Mouse (Mus musculus): Measurements from ENCODE around the gene Arhgef3. TPM values are rescaled to one million over a fixed set of nuclear protein-coding genes. Genes with fewer than 3 reads are reported as not detected.

The Arhgef3 gene
- polyA plus RNA-seq, 1 experiment from 2014 or later: 1.6 TPM

DNA sequence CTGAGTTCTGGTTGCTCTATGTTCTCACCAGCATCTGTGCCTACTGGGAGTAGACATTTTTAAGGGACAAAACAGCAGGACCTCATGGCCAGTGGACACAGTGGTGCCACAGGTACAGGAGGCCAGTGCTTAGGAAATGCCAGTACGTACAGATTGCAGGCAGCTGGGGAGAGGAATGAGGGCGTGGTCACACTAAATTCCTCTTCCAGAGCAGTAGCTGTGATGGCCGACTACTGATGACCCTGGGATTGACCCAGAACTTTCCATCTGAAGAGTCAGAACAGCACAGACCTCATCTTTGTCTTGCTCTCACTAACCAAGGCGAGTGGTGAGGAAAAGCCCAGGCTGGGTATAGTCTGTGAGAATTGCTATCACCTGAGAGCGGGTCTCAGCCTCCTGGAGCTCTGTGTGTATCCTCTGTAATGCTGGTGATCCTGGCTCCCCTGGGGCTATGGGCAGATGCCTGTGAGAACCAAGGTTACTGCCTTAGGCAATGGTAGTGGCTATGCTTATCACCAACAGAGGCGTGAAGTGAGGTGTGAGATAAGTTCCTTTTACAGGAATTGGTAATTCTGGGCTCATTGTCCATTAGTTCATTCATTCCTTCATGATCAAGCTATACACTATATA, 35.4 kb downstream of the Arhgef3 start:
- DNase-seq (ENCODE audit: low spot score): no peak
- Histone ChIP-seq H3K27ac (replicated peaks) (no peak overlapping the region), H3K36me3 (no peaks in the 10 kb centered on the region), H3K4me1 (peaks cover 5% of the 10 kb centered on the region; the same call in 1 of the 2 replicates), H3K27me3 (ENCODE audit: low read depth, poor library complexity, severe bottlenecking) (no peaks in the 10 kb centered on the region), H3K9me3 (replicated peaks) (no peaks in the 10 kb centered on the region), H3K4me3 (no peak overlapping the region)
- WGBS: 72% methylated on average over 6 of the region's 6 CpGs

DNA sequence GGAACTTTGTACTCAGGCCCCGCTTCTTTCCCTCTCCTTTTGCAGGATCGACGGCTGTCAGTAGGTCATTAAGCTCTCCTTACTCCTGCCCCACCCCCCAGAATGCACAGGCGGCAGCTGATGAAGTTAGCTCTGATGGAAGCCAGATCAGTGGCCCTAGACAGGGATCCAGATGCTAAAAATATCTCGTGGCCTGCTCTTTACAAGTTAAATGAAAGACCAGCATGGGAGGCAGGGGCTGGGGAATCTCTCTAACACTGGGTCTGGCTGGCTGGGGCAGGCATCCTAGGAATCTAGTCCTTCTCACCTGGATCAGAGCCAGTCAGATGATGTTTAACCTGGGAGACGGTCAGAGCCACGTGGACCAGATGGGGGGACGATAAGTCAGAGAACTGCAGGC, 36.7 kb downstream of the Arhgef3 start:
- Histone ChIP-seq H3K27ac (replicated peaks) (no peak overlapping the region), H3K9me3 (replicated peaks) (no peaks in the 10 kb centered on the region), H3K4me1 (no peaks in the 10 kb centered on the region), H3K27me3 (ENCODE audit: low read depth, poor library complexity, severe bottlenecking) (no peaks in the 10 kb centered on the region), H3K4me3 (no peak overlapping the region), H3K36me3 (no peaks in the 10 kb centered on the region)
- 63% methylated on average over 8 of the region's 8 CpGs for WGBS
- DNase-seq (ENCODE audit: low spot score): no peak

DNA sequence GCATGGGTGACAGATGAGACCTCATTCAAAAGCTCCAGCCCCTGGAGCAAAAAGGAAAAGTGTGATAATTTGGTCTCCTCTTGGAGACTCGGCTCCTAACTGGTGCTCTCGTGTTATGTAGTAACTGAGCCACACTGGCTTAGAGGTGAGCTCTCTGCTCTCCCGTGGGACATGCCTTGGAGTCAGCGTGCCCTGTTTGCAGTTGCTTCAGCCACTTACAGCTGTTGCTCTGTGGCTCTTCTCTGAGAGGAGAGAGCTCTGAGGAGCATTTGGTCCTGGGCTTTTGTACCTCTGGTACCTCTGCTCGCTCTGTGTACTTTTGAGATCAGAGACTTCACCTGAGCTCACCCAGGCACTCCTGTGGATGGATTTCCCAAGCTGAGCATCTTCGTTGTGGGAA, 40.4 kb downstream of the Arhgef3 start:
- H3K4me1 ChIP-seq: no peaks in the 10 kb centered on the region
- H3K27ac ChIP-seq (replicated peaks): no peak overlapping the region
- no peak overlapping the region for H3K4me3 ChIP-seq
- H3K36me3 ChIP-seq: no peaks in the 10 kb centered on the region
- no peak for DNase-seq (ENCODE audit: low spot score)
- H3K27me3 ChIP-seq (ENCODE audit: low read depth, poor library complexity, severe bottlenecking): no peaks in the 10 kb centered on the region
- WGBS: 81% methylated on average over 6 of the region's 6 CpGs
- H3K9me3 ChIP-seq (replicated peaks): no peaks in the 10 kb centered on the region

DNA sequence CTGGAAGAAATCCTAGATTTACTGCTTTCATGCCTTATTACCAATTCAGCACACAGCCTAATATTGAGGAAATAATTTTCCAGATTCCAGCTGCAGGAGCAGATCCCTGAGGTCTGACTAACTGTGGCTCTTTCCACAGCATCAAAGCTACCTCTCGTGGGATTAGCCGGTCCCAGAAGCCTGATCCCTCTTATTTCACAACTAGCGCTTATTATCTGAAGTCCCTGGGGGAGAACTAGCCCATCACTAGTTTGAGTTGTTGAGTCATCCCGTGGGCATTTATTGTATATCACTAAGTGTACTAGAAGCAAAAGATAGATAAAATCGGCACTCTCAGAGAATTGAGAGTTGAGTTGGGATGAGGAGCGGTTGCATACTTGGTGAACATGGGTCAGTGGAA, 41.3 kb downstream of the Arhgef3 start:
- Histone ChIP-seq H3K36me3 (no peaks in the 10 kb centered on the region), H3K4me3 (no peak overlapping the region), H3K9me3 (replicated peaks) (no peaks in the 10 kb centered on the region), H3K27me3 (ENCODE audit: low read depth, poor library complexity, severe bottlenecking) (no peaks in the 10 kb centered on the region), H3K27ac (replicated peaks) (no peak overlapping the region), H3K4me1 (no peaks in the 10 kb centered on the region)
- DNase-seq (ENCODE audit: low spot score): no peak
- 87% methylated on average over 6 of the region's 6 CpGs for WGBS

DNA sequence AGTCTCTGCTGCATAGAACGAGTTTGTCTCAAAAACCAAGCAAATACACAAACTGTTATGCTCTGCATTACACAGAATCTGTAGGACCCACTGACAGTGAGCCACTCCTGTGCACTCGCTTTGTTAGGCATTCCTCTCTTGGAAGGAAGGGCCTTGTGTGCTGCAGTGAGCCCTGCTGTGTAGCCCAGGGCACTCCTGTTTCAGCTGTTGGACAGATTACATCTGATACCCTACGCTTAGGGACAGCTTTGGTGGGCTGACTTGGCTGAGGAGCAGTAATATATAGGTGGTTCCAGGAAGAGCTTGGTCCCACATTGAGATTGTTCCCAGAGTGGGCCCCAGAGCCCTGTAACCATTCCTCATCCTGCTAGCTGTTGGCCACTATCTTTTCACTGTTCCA, 43.4 kb downstream of the Arhgef3 start:
- no peaks in the 10 kb centered on the region for H3K4me1 ChIP-seq
- 80% methylated on average over 3 of the region's 3 CpGs for WGBS
- H3K4me3 ChIP-seq: no peak overlapping the region
- no peaks in the 10 kb centered on the region for H3K36me3 ChIP-seq
- no peaks in the 10 kb centered on the region for H3K27me3 ChIP-seq (ENCODE audit: low read depth, poor library complexity, severe bottlenecking)
- no peak for DNase-seq (ENCODE audit: low spot score)
- no peak overlapping the region for H3K27ac ChIP-seq (replicated peaks)
- no peaks in the 10 kb centered on the region for H3K9me3 ChIP-seq (replicated peaks)

DNA sequence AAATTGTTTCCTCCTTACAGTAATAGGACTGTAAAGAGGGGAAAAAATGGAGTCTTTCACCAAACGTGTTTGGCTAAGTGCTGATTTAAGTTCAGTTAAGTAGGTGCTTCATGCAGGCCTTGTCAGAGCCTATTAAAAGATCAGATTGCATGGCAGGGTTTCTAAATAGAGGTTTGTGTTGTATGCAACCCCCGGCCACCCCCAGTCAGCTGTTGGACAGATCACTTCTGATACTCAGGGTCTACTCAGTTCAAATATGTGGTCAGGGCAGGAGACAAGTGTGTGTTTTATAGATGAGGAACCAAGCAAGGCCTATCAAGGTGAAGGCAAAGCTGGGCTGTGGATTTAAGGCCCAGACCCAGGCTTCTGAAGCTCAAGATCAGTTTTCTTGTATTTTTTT, 44.1 kb downstream of the Arhgef3 start:
- WGBS: 79% methylated on average over 2 of the region's 2 CpGs
- Histone ChIP-seq H3K9me3 (replicated peaks) (no peaks in the 10 kb centered on the region), H3K4me3 (no peak overlapping the region)

DNA sequence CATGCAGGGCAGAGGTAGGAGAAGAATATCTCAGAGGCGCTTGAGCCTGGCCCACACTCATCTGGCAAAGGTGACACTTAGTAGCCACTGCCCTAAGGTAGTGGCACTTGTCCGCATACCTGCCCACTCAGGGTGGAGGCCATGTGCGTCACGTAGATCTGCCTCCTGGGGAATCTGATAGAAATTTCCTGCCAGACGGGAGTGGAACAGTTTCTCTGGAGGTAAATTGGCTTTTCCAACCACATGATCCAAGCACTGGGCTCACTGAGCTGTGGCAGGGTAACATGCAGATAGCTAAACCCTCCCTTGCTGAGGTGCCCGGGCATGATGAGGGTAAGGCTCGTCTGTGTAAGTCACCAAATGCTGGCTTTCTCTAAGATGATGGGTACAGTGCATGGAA, 46.1 kb downstream of the Arhgef3 start:
- no peaks in the 10 kb centered on the region for H3K9me3 ChIP-seq (replicated peaks)
- H3K27me3 ChIP-seq (ENCODE audit: low read depth, poor library complexity, severe bottlenecking): no peaks in the 10 kb centered on the region
- H3K36me3 ChIP-seq: no peaks in the 10 kb centered on the region
- DNase-seq (ENCODE audit: low spot score): no peak
- H3K4me1 ChIP-seq: no peaks in the 10 kb centered on the region
- no peak overlapping the region for H3K4me3 ChIP-seq
- WGBS: 91% methylated on average over 7 of the region's 7 CpGs
- no peak overlapping the region for H3K27ac ChIP-seq (replicated peaks)

More for the DNA sequence above, 44.1 kb downstream of the Arhgef3 start:
- Histone ChIP-seq H3K27ac (replicated peaks) (no peak overlapping the region), H3K27me3 (ENCODE audit: low read depth, poor library complexity, severe bottlenecking) (no peaks in the 10 kb centered on the region), H3K36me3 (no peaks in the 10 kb centered on the region), H3K4me1 (no peaks in the 10 kb centered on the region)
- no peak for DNase-seq (ENCODE audit: low spot score)

DNA sequence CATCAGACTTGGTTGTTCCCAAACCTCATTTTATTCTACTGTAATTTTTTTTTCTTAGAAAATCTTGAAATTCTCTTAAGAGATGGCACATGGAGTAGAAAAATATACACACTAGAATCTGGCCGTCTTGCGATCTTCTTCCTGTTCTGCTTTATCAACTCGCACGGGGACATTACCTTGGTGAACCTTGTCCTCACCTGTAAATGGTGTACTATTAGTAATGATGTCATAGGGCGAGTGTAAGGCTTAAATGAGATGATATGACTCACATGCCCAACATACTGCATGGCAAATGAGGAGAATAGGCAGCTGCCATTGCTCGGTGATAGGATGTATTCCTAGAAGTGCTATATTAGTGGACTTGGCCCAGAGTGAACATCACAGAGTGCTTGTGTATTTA, 49.9 kb downstream of the Arhgef3 start:
- H3K4me3 ChIP-seq: no peak overlapping the region
- peaks cover 5% of the 10 kb centered on the region; the same call in 1 of the 2 replicates for H3K4me1 ChIP-seq
- WGBS: 87% methylated on average over 6 of the region's 6 CpGs
- no peak for DNase-seq (ENCODE audit: low spot score)
- no peaks in the 10 kb centered on the region for H3K27me3 ChIP-seq (ENCODE audit: low read depth, poor library complexity, severe bottlenecking)
- H3K36me3 ChIP-seq: no peaks in the 10 kb centered on the region
- no peak overlapping the region for H3K27ac ChIP-seq (replicated peaks)
- H3K9me3 ChIP-seq (replicated peaks): no peaks in the 10 kb centered on the region

DNA sequence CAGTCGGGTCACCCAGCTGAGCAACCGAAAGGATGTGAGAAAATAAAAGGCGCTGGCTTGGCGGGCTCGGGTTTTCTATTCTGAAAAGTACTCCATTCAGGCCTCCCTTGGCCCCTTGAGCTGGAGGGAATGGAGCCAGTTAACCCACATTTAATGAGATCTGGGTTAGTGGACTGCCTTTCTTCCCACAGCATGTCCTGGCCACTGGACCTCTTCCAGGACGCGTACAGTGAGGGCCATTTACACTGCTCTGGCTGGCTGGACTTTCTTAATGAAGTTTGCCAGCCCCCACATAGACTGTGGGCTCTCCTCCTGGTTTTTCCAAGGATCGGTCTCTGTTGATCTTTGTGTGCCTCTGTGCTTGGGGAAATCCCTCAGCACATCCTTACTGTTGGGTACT, 52.1 kb downstream of the Arhgef3 start:
- 75% methylated on average over 8 of the region's 8 CpGs for WGBS
- Histone ChIP-seq H3K4me1 (peaks cover 5% of the 10 kb centered on the region; the same call in 1 of the 2 replicates), H3K27ac (replicated peaks) (no peak overlapping the region), H3K27me3 (ENCODE audit: low read depth, poor library complexity, severe bottlenecking) (no peaks in the 10 kb centered on the region), H3K9me3 (replicated peaks) (no peaks in the 10 kb centered on the region), H3K36me3 (no peaks in the 10 kb centered on the region), H3K4me3 (no peak overlapping the region)
- no peak for DNase-seq (ENCODE audit: low spot score)

DNA sequence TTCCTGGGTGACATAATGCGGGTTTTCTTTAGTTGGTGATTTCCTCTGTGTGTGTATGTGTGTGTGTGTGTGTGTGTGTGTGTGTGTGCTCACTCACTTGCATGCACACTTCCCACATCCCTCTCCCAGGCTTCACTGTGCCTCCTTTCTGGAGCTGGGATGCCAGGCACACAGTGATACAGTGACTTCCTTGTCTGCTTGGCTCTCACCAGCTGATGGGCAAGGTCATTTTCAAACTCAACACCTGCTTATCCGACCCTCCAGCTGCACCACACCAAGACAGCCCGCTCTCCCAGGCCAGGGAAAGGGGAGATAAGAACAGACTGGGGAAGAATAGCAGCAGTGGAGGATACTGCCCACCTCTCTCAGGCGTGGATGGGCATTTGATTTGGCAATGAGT, 52.5 kb downstream of the Arhgef3 start:
- no peak overlapping the region for H3K27ac ChIP-seq (replicated peaks)
- peaks cover 5% of the 10 kb centered on the region; the same call in 1 of the 2 replicates for H3K4me1 ChIP-seq
- H3K27me3 ChIP-seq (ENCODE audit: low read depth, poor library complexity, severe bottlenecking): no peaks in the 10 kb centered on the region
- 89% methylated on average over 4 of the region's 4 CpGs for WGBS
- DNase-seq (ENCODE audit: low spot score): no peak
- no peaks in the 10 kb centered on the region for H3K9me3 ChIP-seq (replicated peaks)
- no peak overlapping the region for H3K4me3 ChIP-seq
- no peaks in the 10 kb centered on the region for H3K36me3 ChIP-seq

DNA sequence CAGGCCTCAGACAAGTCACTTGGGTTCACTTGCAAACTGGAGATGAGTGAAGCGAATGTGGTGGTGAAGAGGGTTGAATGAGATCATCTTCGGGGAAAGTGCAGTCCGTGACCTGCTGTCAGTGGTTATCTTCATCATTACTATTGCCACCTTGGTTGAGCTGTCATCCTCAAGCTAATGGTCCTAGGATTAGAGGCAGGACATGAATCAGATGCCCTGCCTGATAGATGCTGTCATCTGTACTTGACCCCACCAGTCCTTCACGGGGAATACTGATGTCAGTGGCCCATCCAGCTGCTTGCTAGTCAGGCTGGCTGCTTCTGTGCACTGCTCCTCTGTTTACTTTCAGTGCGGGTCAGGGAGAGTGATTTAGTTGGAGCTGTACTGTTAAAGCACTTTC, 53.7 kb downstream of the Arhgef3 start:
- H3K36me3 ChIP-seq: no peaks in the 10 kb centered on the region
- 90% methylated on average over 5 of the region's 5 CpGs for WGBS
- no peak for DNase-seq (ENCODE audit: low spot score)
- H3K9me3 ChIP-seq (replicated peaks): no peaks in the 10 kb centered on the region
- no peaks in the 10 kb centered on the region for H3K27me3 ChIP-seq (ENCODE audit: low read depth, poor library complexity, severe bottlenecking)
- H3K4me3 ChIP-seq: no peak overlapping the region
- H3K27ac ChIP-seq (replicated peaks): no peak overlapping the region
- H3K4me1 ChIP-seq: peaks cover 5% of the 10 kb centered on the region; the same call in 1 of the 2 replicates

DNA sequence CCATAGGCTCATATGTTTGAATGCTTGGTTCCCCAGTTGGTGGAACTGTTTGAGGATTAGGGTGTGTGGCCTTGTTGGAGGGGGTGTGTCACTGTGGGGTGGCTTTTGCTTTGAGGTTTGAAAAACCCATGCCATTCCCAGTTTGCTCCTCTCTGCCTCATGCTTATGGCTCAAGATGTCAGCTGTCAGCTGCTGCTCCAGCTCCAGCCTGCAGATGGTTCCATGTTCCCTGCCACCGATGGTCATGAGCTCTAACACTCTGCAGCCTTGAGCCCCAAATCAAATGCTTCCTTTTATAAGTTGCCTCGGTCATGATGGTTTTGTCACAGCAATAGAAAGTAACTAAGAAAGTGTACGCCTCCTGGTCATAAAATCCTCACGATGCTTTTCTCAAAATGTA, 54.6 kb downstream of the Arhgef3 start:
- H3K27me3 ChIP-seq (ENCODE audit: low read depth, poor library complexity, severe bottlenecking): no peaks in the 10 kb centered on the region
- no peaks in the 10 kb centered on the region for H3K36me3 ChIP-seq
- H3K9me3 ChIP-seq (replicated peaks): no peaks in the 10 kb centered on the region
- WGBS: 94% methylated on average over 4 of the region's 4 CpGs
- no peak overlapping the region for H3K27ac ChIP-seq (replicated peaks)
- DNase-seq (ENCODE audit: low spot score): no peak
- H3K4me1 ChIP-seq: peaks cover 5% of the 10 kb centered on the region; the same call in 1 of the 2 replicates
- no peak overlapping the region for H3K4me3 ChIP-seq

DNA sequence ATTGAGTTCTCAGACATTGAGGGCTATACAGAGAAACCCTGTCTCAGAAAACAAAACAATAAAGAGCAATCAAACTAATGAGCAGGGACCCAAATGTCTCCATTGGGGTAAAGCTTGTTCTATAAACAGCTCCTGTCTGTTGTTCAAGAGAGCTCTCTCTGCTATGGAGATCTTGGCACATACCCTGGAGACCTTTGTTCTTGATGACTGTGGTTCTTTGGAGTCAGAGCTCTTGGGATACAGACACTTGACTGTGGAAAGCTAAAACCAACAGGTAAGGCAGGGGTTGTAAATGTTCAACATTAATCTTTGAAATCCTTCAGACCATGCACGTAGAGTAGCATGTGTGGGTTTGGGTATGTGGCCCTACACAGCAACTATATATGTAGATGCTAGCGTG, 55.7 kb downstream of the Arhgef3 start:
- WGBS: 90% methylated on average over 2 of the region's 2 CpGs
- H3K4me1 ChIP-seq: peaks cover 5% of the 10 kb centered on the region; the same call in 1 of the 2 replicates

More for the DNA sequence above, 55.7 kb downstream of the Arhgef3 start:
- no peaks in the 10 kb centered on the region for H3K36me3 ChIP-seq
- no peaks in the 10 kb centered on the region for H3K27me3 ChIP-seq (ENCODE audit: low read depth, poor library complexity, severe bottlenecking)
- H3K9me3 ChIP-seq (replicated peaks): no peaks in the 10 kb centered on the region
- H3K4me3 ChIP-seq: no peak overlapping the region
- no peak overlapping the region for H3K27ac ChIP-seq (replicated peaks)
- no peak for DNase-seq (ENCODE audit: low spot score)

Data from midbrain, embryonic 10.5 days (tissue).